Mouse (Mus musculus) cerebellum, postnatal 4 days (tissue): ENCODE results near the gene Kif5a.
A peak's percentile ranks its signal among the peaks of the same experiment; 100 is the strongest.

Experiments
- DNase-seq, 2 experiments: peaks; one replicate each; pipeline ENCODE4 v3.0.0; 2022; ENCODE audit warnings: low spot score in 2 of 2, mixed read lengths in 1 of 2

Gene Kif5a

GRCm38 (mm10) chr10:127289573-127290191 is 26.5 kb upstream of the Kif5a start:
- peak in 1 of 2 experiments; percentile 77 for DNase-seq

- DNase-seq, result peak; percentile 72 to 88
Observed at GRCm38 (mm10) chr10:127288800-127289572, 25.8 kb upstream of the Kif5a start, which contains the start of gene Mbd6. Gene Mbd6, minus strand, starts transcription at chr10:127289018.

- peak in 1 of 2 experiments; percentile 59 for DNase-seq
Observed at GRCm38 (mm10) chr10:127288328-127288799, 25.2 kb upstream of the Kif5a start.

- no peak for DNase-seq
Observed at GRCm38 (mm10) chr10:127287936-127288293, 24.8 kb upstream of the Kif5a start.

- no peak for DNase-seq
Observed at GRCm38 (mm10) chr10:127287271-127287935, 24.3 kb upstream of the Kif5a start.

GRCm38 (mm10) chr10:127286730-127287129 is 23.6 kb upstream of the Kif5a start:
- no peak for DNase-seq

GRCm38 (mm10) chr10:127286194-127286593 is 23.0 kb upstream of the Kif5a start:
- no peak for DNase-seq

- no peak for DNase-seq
Observed at GRCm38 (mm10) chr10:127285644-127286043, 22.5 kb upstream of the Kif5a start.

- DNase-seq, result no peak
Observed at GRCm38 (mm10) chr10:127284724-127285500, 21.8 kb upstream of the Kif5a start.

GRCm38 (mm10) chr10:127284105-127284622 is 21.0 kb upstream of the Kif5a start:
- DNase-seq, result no peak

GRCm38 (mm10) chr10:127282620-127283215 is 19.6 kb upstream of the Kif5a start:
- DNase-seq, result no peak

GRCm38 (mm10) chr10:127281316-127281715 is 18.2 kb upstream of the Kif5a start:
- no peak for DNase-seq

GRCm38 (mm10) chr10:127279730-127280129 is 16.6 kb upstream of the Kif5a start:
- DNase-seq, result no peak

GRCm38 (mm10) chr10:127274261-127275022 is 11.3 kb upstream of the Kif5a start:
- no peak for DNase-seq

- no peak for DNase-seq
Observed at GRCm38 (mm10) chr10:127272371-127272770, 9.2 kb upstream of the Kif5a start.

- DNase-seq, result no peak
Observed at GRCm38 (mm10) chr10:127269884-127270283, 6.7 kb upstream of the Kif5a start.

GRCm38 (mm10) chr10:127269036-127269435 is 5.9 kb upstream of the Kif5a start:
- DNase-seq, result no peak

GRCm38 (mm10) chr10:127268401-127268800 is 5.3 kb upstream of the Kif5a start:
- no peak for DNase-seq

GRCm38 (mm10) chr10:127267318-127267717 is 4.2 kb upstream of the Kif5a start:
- DNase-seq, result no peak
